Mouse (Mus musculus): ENCODE measurements around the gene Sytl4.
A peak's percentile ranks its signal among the peaks of the same experiment; 100 is the strongest.

The Sytl4 gene

DNA sequence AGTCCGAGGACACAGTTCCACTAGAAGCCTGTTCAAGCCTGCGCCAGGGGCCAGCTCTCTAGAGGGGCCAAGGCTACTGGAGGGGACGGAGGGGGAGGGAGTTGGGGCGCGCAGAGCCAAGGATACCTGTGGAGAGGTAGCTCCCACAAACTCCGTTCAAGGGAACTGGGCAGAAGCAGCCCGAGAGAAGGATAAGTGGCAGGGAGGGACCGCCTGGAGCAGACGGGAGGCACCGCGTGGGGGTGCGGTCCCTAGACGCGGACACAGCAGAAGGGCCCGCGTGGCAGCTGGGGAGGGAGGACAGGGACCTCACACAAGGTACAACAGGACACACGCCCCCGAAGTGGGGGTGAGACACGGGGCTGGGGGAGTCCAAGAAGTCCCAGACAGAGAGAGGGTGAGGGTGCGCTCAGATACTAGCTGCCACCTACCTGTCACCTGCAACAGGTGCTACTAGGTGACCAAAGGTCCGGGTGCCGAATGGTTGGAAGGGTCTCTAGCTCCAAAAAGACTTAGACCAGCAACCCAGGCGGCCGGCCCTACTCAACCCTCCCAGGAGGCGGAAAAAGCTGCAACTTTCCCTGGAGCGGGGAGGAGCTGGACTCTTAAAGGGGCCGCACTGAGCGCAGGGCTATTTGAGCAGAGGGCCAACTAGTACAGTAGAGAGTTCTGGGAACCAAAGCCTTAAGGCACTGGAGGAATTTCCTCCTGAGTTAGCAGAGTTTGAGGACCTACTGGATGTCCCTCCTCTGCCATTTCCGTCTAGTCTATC is at the start of gene Sytl4:
Sytl4 (minus strand) TSS at position 582 of the 772 bp plus-strand sequence.
- DNase-seq: peak in 1 of 2 experiments; percentile 1

DNA sequence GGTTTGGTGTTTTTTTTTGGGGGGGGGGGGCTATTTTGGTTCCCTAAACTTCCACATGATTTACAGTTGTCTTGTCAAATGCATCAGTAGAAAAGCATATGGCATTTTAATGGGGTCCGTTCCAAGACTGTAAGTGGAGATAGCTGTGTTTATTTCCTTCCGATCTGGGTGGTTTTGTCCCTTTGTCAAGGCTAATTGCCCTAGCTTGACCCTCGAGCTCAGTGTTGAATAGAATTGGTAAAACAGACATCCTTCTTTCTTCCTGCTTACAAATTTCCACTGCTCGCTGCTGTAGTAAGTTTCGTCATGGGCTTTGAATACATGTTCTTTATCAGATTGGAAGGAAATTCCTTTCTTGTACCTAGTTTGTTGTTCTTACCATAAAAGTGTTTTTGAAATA is 39.1 kb upstream of the Sytl4 start:
- DNase-seq: no peak

DNA sequence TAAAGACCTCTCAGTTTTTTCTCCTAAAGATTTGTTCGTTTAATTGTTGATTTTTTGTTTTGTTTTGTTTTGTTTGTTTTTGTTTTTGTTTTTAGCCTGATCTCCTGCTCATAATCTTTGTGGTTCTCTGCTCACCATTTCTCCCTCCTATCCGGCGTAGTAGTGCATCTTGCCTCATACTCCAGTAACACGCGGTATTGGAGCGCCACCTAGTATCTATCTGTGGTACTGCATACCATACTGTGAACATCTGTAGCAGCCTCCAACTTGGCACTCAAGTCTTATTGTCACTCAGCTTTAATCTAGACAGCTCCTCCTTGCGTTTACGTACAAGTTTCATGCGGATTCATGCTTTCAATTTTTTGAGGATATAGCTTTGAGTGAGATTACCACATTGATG is 37.4 kb upstream of the Sytl4 start:
- peak; percentile 77 to 82 for DNase-seq

DNA sequence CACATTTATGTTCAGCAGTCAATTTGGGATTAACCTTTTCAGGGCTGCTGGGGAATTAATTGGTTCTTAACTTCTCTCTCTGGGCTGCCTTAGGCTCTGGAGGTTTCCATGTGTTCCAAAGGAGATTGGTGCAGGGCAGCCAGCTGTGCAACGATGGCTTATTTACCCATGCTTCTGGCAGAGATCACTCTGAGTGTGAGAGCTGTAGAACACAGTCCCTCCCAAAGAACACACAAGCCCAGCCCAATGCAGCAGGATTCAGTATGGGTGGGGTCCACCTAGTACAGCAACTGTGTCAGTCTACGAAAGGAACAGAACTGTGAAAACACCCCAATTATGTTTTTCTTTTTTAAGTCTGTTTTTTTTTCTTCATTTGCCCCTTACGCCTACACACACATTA is 14.3 kb upstream of the Sytl4 start:
- no peak for DNase-seq

DNA sequence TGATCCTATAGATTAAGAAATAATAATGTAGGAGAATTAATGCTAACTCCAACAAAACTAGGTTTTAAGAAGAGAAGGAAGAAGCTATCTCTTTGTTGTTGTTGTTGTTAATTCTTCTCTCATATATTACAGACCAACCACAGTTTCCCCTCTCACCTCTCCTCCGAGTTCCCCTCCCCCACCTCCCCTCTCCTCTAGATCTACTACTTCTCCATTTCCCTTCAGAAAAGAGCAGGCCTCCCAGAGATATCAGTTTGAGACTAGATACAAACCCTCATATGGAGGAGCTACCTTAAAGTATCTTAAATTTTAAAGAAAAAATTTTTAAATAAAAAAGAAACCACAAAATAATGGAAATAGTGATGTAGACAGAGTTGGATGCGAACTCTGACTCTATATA is 17.0 kb downstream of the Sytl4 start:
- DNase-seq: no peak

DNA sequence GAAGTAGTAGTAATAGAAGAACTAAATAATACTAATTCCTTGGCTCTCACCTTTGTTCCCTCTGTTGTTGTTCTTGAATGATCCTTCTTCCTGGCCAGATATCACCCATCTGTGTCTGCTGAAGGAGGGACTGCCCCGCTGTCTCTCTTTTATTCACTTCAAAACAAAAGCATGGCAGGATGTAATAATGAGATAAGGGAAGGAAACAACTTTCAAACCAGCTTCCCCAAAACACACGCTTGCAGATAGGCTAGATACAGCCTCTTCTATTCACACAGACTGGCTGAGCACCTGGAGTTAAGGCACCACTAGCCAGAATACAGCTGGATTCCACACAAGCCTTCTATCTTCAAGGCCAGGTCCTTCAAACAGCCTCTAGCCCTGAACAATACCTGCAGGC is 21.0 kb downstream of the Sytl4 start:
- no peak for DNase-seq

DNA sequence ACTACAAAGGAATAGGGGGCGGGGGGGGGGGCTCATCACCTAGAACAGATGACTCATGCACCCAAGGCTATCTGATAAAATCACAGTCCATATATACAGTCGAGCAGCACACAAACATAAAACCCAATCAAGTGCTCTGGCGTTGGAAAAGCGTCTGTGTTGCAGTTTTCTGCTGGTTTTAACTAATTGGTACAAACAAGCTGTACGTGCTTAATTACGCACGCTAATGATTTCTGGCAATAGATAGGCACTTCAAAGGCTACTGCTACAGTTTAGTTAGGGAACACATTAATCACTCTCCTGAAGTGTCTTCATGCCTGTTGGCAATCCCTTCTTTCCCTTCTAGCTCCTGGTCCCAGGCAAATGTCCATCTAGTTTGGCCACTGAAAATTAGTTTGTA is 27.0 kb downstream of the Sytl4 start:
- no peak for DNase-seq

DNA sequence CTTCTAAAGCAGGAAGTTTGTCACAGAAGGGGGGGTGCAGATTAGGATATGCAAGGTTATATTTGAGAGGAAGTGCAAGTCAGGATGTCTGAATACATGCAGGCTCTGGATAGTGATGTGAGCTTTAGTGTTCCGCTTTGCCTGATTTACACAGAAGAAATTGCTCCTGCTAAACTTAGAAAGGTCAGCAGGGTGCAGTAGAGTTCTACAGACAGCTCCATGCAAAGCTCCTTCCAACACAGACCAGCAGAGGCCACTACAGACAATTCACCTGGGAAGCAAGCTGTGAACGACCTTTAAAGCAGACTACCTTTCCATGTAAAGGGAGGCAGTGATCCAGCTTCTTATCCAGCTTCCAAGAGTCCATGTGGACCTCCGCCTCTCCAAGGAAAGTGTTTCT is 34.2 kb downstream of the Sytl4 start:
- peak; percentile 71 to 75 for DNase-seq

DNA sequence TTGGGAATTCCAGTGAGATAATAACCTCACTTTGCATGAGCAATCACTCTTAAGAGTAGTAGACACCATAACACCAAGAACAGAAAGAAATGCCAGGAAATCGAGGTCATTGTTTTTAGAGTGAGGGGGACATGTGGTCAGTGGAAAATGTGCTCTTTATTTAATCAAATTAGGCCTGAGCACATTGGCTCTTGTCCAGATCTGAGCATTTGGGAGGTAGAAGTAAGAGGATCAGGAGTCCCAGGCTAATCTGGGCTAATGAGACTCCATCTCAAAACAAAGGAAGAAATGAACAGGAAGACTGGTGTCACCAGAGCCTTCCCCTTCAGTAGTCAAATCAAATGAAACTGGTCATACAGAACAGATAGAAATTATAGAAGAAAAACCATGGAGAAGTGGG is 42.1 kb downstream of the Sytl4 start:
- DNase-seq: no peak

DNA sequence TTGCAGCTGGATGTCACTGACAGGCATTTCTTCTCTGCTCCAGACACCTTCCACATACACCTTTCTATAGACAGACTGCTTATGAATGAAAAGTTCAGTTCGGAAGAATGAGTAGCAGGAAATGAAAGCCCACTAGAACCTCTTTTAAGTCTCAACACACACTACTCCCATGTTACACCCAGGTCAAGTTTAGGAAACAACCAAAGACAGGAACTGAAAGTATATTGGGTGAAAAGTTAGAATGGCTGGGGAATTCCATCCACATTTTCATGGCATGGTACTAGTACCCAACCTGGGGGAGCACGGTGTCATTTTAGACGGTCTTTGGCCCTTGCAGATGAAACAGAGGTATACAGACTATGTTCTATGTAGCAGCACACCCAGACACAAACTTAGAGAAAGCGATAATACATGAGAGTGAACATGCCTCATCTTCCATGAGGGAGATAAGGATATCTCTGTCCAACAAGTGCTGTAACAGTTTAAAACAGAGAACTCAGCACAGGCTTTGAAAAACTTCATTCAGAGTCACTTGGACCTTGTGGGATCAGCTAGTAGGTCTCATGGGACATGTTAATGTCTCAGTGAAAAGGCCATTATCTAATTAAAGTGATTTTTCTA is 44.9 kb downstream of the Sytl4 start:
- no peak for DNase-seq

DNA sequence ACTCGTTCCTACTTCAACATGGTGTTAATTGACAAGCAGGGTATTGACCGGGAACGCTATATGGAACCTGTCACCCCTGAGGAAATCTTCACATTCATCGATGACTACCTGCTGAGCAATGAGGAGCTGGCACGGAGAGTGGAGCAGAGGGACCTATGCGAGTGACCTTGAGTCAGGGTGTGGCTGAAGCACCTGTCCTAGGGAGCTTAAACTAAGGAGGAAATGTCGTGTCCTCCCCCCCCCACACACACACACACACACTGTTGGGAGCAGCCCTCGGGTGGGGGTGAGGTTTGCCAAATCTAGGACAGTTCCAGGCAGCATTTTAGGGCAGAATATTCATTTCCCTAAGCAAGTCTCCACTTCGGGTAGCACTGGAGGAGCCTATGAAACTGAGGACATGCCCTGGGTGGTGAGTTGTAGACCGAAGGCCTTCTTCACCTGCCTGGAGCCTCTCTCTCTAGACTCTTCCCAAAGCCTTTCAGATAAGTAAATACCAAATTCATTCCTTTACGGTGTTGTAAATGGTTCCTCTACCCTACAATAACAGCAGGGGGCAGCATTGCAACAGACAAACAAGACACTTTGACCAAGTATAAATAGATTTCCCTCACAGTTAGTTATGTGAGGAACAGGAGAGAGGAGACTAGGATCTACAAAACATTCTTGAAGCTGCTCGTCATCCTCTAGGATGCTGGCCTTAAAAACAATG is 50.2 kb downstream of the Sytl4 start:
- DNase-seq: peak; percentile 37 to 39

DNA sequence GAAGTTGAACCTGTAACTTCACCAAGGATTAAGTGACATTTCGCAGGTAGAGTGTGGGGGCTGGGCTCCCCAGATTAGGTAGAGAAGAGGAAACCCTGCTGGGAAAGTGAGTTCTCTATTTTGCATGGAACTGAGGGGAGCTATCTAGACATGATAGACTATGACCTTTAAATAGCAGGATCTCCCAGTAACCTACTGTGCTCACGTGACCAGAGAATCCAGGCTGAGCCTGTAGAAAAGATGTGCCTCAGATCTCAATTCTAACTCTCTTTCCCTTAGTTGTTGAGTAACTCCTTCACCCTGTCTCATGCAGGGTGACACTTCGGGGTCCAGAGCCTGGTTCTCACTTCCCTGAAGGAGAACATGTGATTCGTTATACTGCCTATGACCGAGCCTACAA is 54.9 kb downstream of the Sytl4 start:
- no peak for DNase-seq

DNA sequence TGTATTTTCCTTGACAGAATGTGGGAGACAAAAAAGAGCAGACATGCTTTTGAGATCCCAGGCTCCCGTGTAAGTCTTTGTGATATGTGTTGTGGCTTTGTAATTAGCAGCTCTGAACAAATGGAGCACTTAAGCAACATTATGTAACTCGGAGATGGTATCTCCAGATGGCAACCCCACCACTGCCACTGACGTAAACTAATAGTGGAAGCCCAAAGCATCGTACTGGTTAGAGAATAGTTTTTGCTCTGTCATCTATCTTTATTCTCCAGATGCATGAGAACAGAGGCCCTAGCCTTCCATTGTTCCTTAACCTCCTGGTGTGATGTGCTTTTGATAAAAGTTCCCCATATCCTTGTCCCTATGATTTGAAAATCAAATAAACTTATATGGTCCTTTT is 60.4 kb downstream of the Sytl4 start:
- DNase-seq: no peak

DNA sequence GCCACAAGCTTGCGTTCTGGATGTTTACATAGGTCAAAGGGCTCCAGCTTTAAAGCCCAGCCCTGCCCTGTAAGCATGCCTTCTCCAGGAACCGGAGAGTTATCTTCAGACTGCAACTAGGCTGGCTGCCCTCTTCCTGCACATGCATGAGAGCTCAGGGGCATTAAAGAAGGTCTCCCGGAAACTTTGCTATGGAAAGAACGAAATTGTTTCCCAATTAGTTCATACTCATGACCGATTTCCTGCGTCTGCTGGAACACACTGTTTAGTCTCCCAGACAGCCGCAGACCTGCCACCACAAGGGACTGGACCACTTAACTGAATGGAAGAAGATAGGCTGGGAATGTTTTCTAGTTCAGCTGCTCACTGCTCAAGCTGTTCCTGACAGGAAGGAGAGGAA is 67.4 kb downstream of the Sytl4 start:
- no peak for DNase-seq

DNA sequence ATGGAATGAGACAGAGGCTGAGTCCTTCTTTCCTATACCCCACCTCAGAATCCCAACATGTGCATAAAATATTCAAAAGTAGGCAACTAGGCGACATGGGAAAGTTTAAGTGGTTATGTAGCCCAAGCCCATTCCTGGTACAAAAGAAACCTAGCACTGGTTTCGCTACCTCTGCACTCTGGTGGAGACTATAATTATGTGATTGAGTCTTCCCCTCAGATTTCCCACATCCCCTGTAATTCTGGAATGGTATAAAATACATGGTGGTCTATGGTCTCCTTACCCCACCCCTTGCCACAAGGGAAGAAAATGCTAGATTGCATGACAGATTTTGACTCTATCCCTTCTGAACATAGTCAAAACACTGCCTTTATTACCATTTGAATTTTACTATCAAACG is 68.6 kb downstream of the Sytl4 start:
- no peak for DNase-seq

DNA sequence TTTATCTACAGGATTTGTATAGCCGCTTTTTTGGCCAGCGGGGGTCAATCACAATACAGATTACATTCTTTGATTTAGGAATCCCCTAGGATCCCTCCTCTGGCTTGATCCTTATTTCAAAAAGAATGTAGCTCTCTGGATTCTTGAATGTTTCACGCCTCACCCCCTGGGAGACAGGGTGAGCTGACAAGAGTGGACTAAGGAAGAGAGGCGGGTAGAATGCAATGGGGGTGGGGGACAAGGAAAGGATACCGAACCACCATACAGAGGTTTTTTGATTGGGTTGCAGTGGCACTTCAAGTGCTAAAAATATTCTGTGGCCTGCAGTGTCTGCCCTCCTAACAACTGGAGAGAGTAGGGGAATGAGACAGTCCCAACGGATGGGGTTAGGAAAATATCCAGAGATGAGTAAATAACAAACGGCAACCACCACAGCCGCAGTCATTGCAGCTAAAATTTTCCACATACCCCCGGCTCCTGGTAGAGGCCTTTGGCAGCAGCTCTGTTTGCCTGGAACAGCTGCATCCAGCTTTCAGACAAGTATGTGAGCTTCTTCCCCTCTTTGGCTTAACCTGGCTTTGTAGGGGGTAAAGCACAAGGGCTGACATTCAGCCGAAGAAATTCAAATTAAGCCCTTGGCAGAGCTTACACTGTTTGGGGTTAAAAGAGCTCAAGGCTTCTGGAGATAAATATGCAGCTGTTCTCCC is 70.1 kb downstream of the Sytl4 start:
- DNase-seq: no peak

DNA sequence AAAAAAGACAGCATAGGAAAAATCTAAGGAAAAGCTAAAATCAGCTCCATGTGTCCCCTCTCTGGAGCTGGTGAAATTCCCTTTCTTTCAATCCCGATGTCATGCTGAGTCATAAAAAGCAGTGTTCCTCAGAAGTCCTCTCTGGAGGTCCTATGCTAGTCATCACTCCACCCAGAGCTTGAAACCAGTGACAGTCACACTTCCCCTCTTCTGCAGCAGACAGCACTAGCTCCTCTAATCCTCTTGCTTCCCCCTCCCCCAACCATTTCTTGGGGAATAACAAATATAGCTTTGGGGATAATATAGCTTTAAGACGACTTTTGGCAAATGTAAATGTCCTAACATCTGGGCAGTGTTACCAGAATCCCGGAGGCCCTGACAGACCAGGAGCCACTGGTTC is 73.4 kb downstream of the Sytl4 start, which contains the start of gene Srpx2:
Srpx2 (plus strand) TSS at position 166 of the 400 bp plus-strand sequence.
- no peak for DNase-seq

DNA sequence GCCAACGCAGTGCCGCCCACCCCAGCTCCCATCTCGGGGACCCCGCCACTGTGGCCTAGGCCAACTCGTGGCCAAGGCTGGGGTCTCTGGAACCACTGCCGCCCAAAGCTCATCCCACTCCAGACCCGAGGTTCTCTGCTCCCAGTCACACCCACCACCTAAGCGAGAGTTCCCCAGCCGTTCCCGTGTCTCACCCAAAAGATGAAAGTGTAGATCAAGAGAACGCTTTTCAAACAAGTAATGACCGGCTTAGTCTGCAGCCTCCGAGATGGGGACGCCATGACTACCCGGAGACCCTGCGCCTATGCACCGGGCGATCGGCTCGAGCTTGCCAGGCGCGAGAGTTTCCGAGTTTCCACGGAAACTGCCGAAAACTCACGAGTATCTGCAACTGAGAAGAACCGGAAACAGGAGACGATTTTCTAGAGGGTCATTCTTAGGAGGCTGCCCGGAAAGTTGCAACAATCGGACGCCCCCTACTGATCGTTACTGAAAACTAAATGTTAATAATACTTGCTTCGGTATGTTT is 83.5 kb downstream of the Sytl4 start, which contains the start of gene Tspan6:
Tspan6 (minus strand) TSS at position 416 of the 529 bp plus-strand sequence.
- peak; percentile 88 to 89 for DNase-seq

DNA sequence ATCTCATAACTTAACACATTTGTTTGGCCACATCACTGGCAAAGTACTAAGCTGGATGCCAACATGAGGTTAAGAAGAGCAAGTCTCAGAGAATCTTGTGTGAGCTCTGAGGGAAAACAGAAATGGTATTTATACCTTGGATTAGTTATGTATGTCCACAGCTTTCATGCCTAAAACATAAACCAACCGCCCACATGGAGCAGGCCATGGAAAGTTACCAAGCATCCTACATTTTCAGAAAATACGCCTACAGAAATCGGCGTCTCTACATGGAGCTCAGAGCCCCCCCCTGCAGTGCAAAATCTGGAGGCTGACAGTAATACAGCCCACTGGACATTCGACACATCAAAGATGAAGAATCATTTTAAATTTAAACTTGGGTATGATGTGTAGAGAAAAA is 93.5 kb downstream of the Sytl4 start:
- peak in 1 of 2 experiments; percentile 3 for DNase-seq

DNA sequence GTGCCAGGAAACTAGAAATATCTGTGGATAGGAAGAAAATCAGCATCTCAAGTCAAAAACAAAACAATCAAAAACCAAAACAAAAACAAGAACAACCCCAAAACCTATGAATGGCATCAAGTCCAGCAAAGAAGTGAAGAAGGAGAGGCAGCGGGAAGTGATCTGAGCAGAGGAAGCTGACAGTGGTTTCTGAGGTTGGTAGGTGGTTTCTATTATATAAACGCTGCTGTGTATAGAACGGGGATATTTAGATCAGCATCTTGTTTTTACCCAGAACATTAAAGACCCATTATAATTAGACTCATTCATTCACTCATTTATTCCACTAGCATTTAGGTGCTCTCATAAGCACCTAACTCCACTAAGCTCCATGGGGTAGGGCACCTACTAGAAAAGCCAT is 94.3 kb downstream of the Sytl4 start:
- DNase-seq: no peak
